Mouse (Mus musculus): ENCODE measurements around the gene Grm7. TPM values are rescaled to one million over a fixed set of nuclear protein-coding genes. Genes with fewer than 3 reads are reported as not detected.

The Grm7 gene
- polyA plus RNA-seq, 1 experiment from 2014 or later: 0.11 TPM

DNA sequence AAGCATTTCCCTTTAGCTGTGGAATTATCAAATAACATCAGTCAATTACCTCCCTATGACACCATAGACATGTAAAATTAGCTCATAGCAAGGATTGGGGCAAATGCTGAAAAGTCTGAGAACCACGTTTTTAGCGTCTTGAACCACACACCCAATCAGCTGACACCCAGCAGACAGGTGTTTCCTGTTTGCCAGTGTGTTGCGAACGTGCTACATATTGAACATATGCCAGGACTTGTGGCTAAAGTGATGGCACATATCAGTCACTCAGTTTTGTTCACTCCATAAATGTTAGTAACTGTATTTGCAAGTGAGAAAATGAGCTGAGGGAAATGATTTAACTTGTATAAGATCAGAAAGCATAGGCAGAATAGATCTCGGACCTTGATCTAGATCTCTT, 162.1 kb downstream of the Grm7 start:
- Histone ChIP-seq H3K4me2 (ENCODE audit: low read depth, low read length) (no peak overlapping the region), H3K9ac (ENCODE audit: low read length) (no peak overlapping the region), H3K9me3 (ENCODE audit: control insufficient read depth, low read length) (no peaks in the 10 kb centered on the region), H3K4me1 (replicated peaks; ENCODE audit: control insufficient read depth, insufficient read depth, low read length) (no peaks in the 10 kb centered on the region), H3K27me3 (ENCODE audit: control insufficient read depth, insufficient read depth, low read depth, low read length) (no peaks in the 10 kb centered on the region), H3K4me3 (ENCODE audit: low read length) (no peak overlapping the region), H3K27ac (ENCODE audit: low read length) (no peak overlapping the region), H3K36me3 (ENCODE audit: control insufficient read depth, insufficient read depth, low read length) (no peaks in the 10 kb centered on the region)
- 39% methylated on average over 5 of the region's 5 CpGs for WGBS
- ATAC-seq (ENCODE audit: low read depth): no peak

DNA sequence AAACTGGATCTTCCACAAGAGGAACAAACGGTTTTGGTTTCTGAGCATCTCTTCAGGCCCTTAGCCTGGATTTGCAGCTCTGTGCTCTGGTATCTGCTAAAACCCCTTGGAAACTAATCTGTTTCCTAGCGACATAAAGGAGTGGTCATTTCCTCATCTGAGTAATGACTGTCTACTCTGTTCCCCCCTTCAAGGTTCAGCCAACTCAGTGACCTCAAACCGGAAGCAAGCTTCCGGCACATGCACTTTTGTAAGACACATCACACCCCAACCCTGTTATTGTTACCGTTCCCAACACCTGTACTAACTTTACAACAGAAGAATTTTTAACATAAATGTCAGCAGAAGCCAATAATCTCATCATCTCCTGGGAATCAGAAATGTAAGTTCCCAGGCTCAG, 166.8 kb downstream of the Grm7 start:
- Histone ChIP-seq H3K9ac (ENCODE audit: low read length) (no peak overlapping the region), H3K9me3 (ENCODE audit: control insufficient read depth, low read length) (no peaks in the 10 kb centered on the region), H3K36me3 (ENCODE audit: control insufficient read depth, insufficient read depth, low read length) (no peaks in the 10 kb centered on the region), H3K4me2 (ENCODE audit: low read depth, low read length) (no peak overlapping the region), H3K4me1 (replicated peaks; ENCODE audit: control insufficient read depth, insufficient read depth, low read length) (no peaks in the 10 kb centered on the region), H3K4me3 (ENCODE audit: low read length) (no peak overlapping the region), H3K27me3 (ENCODE audit: control insufficient read depth, insufficient read depth, low read depth, low read length) (no peaks in the 10 kb centered on the region), H3K27ac (ENCODE audit: low read length) (no peak overlapping the region)
- no peak for ATAC-seq (ENCODE audit: low read depth)
- WGBS: 47% methylated on average over 5 of the region's 5 CpGs

DNA sequence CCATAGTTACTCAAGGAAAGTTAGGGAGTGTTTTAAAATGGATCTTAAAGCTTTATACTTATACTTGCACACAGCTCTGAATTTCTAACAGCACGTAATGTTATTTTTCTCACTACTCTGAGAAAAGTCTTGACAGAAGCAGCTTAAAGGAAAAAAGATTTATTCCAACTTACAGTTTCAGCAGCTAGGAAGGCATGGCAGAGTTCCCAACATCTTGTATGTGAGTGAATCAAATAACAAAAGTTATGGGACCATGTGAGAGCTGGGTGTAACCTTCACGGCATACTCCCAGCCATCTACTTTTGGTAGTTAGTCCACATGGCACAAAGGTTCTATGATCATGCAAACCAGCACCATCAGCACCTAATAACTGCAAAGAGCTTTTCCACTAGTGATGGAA, 172.9 kb downstream of the Grm7 start:
- H3K4me3 ChIP-seq (ENCODE audit: low read length): no peak overlapping the region
- H3K9me3 ChIP-seq (ENCODE audit: control insufficient read depth, low read length): no peaks in the 10 kb centered on the region
- no peak overlapping the region for H3K27ac ChIP-seq (ENCODE audit: low read length)
- no peak overlapping the region for H3K9ac ChIP-seq (ENCODE audit: low read length)
- ATAC-seq (ENCODE audit: low read depth): no peak
- H3K27me3 ChIP-seq (ENCODE audit: control insufficient read depth, insufficient read depth, low read depth, low read length): no peaks in the 10 kb centered on the region
- H3K4me2 ChIP-seq (ENCODE audit: low read depth, low read length): no peak overlapping the region
- H3K36me3 ChIP-seq (ENCODE audit: control insufficient read depth, insufficient read depth, low read length): no peaks in the 10 kb centered on the region
- WGBS: 80% methylated on average over 2 of the region's 2 CpGs
- H3K4me1 ChIP-seq (replicated peaks; ENCODE audit: control insufficient read depth, insufficient read depth, low read length): no peaks in the 10 kb centered on the region

DNA sequence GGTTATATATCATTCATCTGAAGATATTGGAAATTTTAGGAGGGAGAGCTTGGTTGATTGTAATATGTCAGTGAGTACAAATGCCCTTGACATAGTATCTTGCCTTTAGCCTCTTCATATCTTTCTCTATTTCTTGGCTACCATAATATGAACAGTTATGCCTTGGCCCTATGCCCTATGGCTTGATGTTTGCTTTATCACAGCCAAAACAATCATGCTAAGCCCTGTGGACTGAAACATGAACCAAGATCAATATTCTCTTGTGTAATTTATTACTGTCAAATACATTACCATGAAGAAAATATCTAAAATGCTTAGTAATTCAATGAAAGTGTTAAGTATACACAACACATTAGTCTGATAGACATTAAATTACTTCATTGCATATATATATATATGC, 222.9 kb downstream of the Grm7 start:
- Histone ChIP-seq H3K4me1 (replicated peaks; ENCODE audit: control insufficient read depth, insufficient read depth, low read length) (no peaks in the 10 kb centered on the region), H3K27me3 (ENCODE audit: control insufficient read depth, insufficient read depth, low read depth, low read length) (no peaks in the 10 kb centered on the region), H3K9ac (ENCODE audit: low read length) (no peak overlapping the region), H3K9me3 (ENCODE audit: control insufficient read depth, low read length) (no peaks in the 10 kb centered on the region), H3K27ac (ENCODE audit: low read length) (no peak overlapping the region), H3K36me3 (ENCODE audit: control insufficient read depth, insufficient read depth, low read length) (no peaks in the 10 kb centered on the region), H3K4me3 (ENCODE audit: low read length) (no peak overlapping the region), H3K4me2 (ENCODE audit: low read depth, low read length) (no peak overlapping the region)
- no peak for ATAC-seq (ENCODE audit: low read depth)

DNA sequence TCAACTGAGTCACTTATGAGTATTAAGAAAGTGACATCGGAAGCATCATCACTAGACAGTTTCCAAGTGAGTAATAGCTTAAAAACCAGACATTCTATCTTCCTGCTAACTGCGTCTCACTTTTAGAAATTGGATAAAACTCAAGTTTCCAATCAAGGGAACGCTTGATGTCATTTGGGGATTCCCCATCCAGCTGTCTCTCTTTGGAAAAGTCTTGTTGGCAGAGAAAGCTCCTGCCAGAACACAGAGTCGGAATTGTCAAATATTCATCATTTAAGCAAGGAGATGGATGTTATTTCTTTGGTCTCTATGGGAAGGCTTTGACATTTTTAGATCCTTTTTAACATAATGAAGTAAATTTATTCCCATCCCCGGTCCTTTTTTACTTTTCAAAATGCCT, 336.6 kb downstream of the Grm7 start:
- no peak for ATAC-seq (ENCODE audit: low read depth)
- Histone ChIP-seq H3K36me3 (ENCODE audit: control insufficient read depth, insufficient read depth, low read length) (no peaks in the 10 kb centered on the region), H3K4me2 (ENCODE audit: low read depth, low read length) (no peak overlapping the region), H3K27ac (ENCODE audit: low read length) (no peak overlapping the region), H3K4me3 (ENCODE audit: low read length) (no peak overlapping the region), H3K9me3 (ENCODE audit: control insufficient read depth, low read length) (no peaks in the 10 kb centered on the region), H3K4me1 (replicated peaks; ENCODE audit: control insufficient read depth, insufficient read depth, low read length) (no peaks in the 10 kb centered on the region), H3K9ac (ENCODE audit: low read length) (no peak overlapping the region), H3K27me3 (ENCODE audit: control insufficient read depth, insufficient read depth, low read depth, low read length) (no peaks in the 10 kb centered on the region)
- 71% methylated on average over 5 of the region's 5 CpGs for WGBS

DNA sequence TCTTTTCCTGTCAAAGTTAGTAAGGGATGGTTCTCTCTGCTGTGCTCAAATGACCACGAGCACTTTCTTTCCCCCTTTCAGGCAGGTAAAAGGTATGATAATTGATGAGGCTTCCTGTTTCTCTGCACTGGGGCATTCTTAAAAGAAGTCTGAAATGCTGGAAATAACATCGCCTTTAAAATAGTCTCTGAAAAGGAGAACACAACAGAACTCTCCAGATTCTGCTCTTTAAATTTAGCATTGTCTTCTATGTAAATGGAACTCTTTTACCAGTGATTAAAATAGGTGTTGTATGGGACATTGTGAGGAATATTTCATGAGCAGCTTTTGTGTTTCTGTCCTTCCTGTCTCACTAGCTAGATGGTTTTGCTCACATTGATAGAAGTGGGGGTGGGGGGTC, 393.7 kb downstream of the Grm7 start:
- Histone ChIP-seq H3K27ac (ENCODE audit: low read length) (no peak overlapping the region), H3K4me1 (replicated peaks; ENCODE audit: control insufficient read depth, insufficient read depth, low read length) (no peaks in the 10 kb centered on the region), H3K36me3 (ENCODE audit: control insufficient read depth, insufficient read depth, low read length) (no peaks in the 10 kb centered on the region), H3K9me3 (ENCODE audit: control insufficient read depth, low read length) (no peaks in the 10 kb centered on the region), H3K4me3 (ENCODE audit: low read length) (no peak overlapping the region), H3K4me2 (ENCODE audit: low read depth, low read length) (no peak overlapping the region), H3K27me3 (ENCODE audit: control insufficient read depth, insufficient read depth, low read depth, low read length) (no peaks in the 10 kb centered on the region), H3K9ac (ENCODE audit: low read length) (no peak overlapping the region)
- 58% methylated on average over 2 of the region's 2 CpGs for whole genome bisulfite sequencing
- no peak for ATAC-seq (ENCODE audit: low read depth)

DNA sequence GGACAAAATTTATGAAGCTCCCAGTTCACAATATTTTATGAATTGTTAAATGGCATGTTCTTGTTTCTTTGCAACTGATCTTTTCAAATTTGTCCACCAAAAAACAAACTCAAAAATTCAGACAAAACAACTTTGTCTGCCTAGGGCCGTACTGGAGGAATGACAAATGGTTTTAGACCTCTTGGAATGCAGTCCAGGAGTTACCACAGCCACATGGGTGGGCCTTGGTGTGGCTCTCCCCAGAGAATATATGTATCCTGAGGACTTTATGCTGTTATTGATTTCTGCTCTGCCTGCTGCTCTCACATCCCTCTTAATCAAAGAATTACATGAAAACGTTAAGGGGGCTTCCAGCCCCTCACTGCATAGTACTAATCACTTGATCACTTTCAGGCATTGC, 400.5 kb downstream of the Grm7 start:
- ATAC-seq (ENCODE audit: low read depth): no peak
- Histone ChIP-seq H3K27me3 (ENCODE audit: control insufficient read depth, insufficient read depth, low read depth, low read length) (no peaks in the 10 kb centered on the region), H3K36me3 (ENCODE audit: control insufficient read depth, insufficient read depth, low read length) (no peaks in the 10 kb centered on the region), H3K9ac (ENCODE audit: low read length) (no peak overlapping the region), H3K4me2 (ENCODE audit: low read depth, low read length) (no peak overlapping the region), H3K4me3 (ENCODE audit: low read length) (no peak overlapping the region), H3K9me3 (ENCODE audit: control insufficient read depth, low read length) (no peaks in the 10 kb centered on the region), H3K27ac (ENCODE audit: low read length) (no peak overlapping the region), H3K4me1 (replicated peaks; ENCODE audit: control insufficient read depth, insufficient read depth, low read length) (no peaks in the 10 kb centered on the region)
- 24% methylated on average over 2 of the region's 2 CpGs for WGBS

DNA sequence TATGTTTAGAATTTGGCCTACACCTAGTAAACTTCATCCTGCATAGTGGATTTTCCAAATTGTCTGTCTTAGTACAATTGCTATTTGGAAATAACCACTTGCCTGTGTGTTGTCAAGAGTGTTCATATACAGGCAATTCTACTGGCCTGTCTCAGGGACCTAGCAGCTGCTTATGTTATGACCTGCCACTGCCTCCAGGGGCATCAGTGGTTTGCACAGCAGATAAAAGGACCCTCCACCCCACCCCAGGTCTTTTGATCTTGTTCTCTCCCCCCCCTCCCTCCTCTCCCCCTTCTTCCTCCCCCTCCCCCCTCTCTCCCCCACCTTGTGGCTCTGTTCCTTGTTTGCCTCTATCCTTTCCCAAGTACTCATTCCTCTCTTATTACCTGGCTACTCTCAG, 403.9 kb downstream of the Grm7 start:
- H3K9me3 ChIP-seq (ENCODE audit: control insufficient read depth, low read length): no peaks in the 10 kb centered on the region
- H3K4me1 ChIP-seq (replicated peaks; ENCODE audit: control insufficient read depth, insufficient read depth, low read length): no peaks in the 10 kb centered on the region
- H3K27me3 ChIP-seq (ENCODE audit: control insufficient read depth, insufficient read depth, low read depth, low read length): no peaks in the 10 kb centered on the region
- H3K4me2 ChIP-seq (ENCODE audit: low read depth, low read length): no peak overlapping the region
- ATAC-seq (ENCODE audit: low read depth): no peak
- H3K9ac ChIP-seq (ENCODE audit: low read length): no peak overlapping the region
- no peak overlapping the region for H3K4me3 ChIP-seq (ENCODE audit: low read length)
- H3K27ac ChIP-seq (ENCODE audit: low read length): no peak overlapping the region
- no peaks in the 10 kb centered on the region for H3K36me3 ChIP-seq (ENCODE audit: control insufficient read depth, insufficient read depth, low read length)

DNA sequence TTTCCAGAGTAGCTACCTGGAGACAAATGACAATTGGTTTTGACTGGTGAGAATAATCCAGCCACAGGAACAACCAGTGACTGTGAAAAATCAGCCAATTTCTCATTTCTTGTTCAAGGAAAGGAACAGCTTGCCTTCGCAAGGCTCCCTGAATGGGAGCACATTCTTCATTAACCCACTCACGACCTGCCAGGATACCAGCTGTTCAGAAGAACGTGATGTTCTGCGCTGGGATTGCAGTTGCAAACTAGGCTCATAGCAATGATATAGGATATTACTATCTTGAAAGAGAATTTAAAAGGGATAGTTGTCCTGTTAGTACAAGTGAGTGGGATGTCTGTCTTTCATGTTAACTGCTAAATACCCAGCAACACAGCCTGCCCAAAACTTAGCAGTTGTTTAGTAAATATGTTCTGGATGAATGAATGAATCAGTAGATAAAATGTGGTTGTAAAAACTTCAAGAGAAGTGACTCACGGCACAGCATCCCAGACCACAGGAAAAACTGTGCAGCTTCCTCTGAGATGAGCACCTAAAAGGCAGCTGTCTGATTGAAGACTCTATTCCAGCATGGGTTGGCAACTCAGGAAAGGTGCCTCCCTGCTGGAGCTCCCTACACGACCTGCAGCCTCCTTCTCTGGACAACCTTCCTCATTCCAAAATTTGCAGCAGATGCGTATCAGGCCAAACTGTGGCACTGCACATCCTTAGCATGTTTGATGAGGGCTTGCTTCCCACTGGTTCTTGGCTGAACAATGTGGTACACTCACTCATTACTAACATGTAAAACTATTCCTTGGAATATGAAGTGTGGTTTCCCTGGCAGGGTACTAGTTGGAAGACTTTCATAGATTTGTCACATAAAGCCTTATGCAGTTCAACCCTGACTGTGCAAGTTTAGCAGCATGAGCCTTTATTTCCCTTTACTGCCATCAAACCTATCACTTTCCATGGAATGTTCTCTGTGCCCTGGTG, 408.9 kb downstream of the Grm7 start:
- ATAC-seq (ENCODE audit: low read depth): no peak
- H3K4me2 ChIP-seq (ENCODE audit: low read depth, low read length): no peak overlapping the region
- no peaks in the 10 kb centered on the region for H3K27me3 ChIP-seq (ENCODE audit: control insufficient read depth, insufficient read depth, low read depth, low read length)
- no peak overlapping the region for H3K9ac ChIP-seq (ENCODE audit: low read length)
- H3K4me1 ChIP-seq (replicated peaks; ENCODE audit: control insufficient read depth, insufficient read depth, low read length): no peaks in the 10 kb centered on the region
- H3K4me3 ChIP-seq (ENCODE audit: low read length): no peak overlapping the region
- no peaks in the 10 kb centered on the region for H3K36me3 ChIP-seq (ENCODE audit: control insufficient read depth, insufficient read depth, low read length)
- 56% methylated on average over 7 of the region's 7 CpGs for WGBS
- no peaks in the 10 kb centered on the region for H3K9me3 ChIP-seq (ENCODE audit: control insufficient read depth, low read length)
- no peak overlapping the region for H3K27ac ChIP-seq (ENCODE audit: low read length)
